Mouse (Mus musculus) lung, postnatal 0 days (tissue): Measurements from ENCODE around the gene 1700080O16Rik. TPM values are rescaled to one million over a fixed set of nuclear protein-coding genes. Genes with fewer than 3 reads are reported as not detected.
A peak's percentile ranks its signal among the peaks of the same experiment; 100 is the strongest.

Source experiments
- ATAC-seq: fragments of 200-750 bp; cut with Nextera tagmentation; 2 replicates; pipeline ENCODE4 v1.8.0; 2017; ENCODE audit warnings: moderate library complexity
- DNase-seq: peaks from one replicate; pipeline ENCODE4 v3.0.0-alpha.2; 2016; ENCODE audit warnings: low spot score
- H3K27ac ChIP-seq: fragments of 300-500 bp; sonication (generic); 2 replicates; pipeline ENCODE4 v1.5.1; 2014; ENCODE audit warnings: antibody characterized with exemption, mild to moderate bottlenecking, low read length, mixed read lengths
- H3K27me3 ChIP-seq: fragments of 300-500 bp; sonication (generic); replicated peaks from 2 replicates; pipeline ENCODE4 v1.6.1; 2014; ENCODE audit warnings: low read length, mixed read lengths; ENCODE audit not compliant: insufficient read depth
- H3K36me3 ChIP-seq: fragments of 300-500 bp; sonication (generic); 2 replicates; pipeline ENCODE4 v1.6.1; 2014; ENCODE audit warnings: low read length, mixed read lengths; ENCODE audit not compliant: insufficient read depth
- H3K4me1 ChIP-seq: fragments of 300-500 bp; sonication (generic); 2 replicates; pipeline ENCODE4 v1.6.1; 2014; ENCODE audit warnings: antibody characterized with exemption, low read depth, low read length, mixed read lengths; ENCODE audit not compliant: insufficient read depth
- H3K4me2 ChIP-seq: fragments of 300-500 bp; sonication (generic); replicated peaks from 2 replicates; pipeline ENCODE4 v1.6.1; 2014; ENCODE audit warnings: low read depth, mild to moderate bottlenecking, low read length, moderate library complexity, mixed read lengths
- H3K4me3 ChIP-seq: fragments of 300-500 bp; sonication (generic); 2 replicates; pipeline ENCODE4 v1.5.1; 2014; ENCODE audit warnings: low read depth, low read length
- H3K9ac ChIP-seq: fragments of 300-500 bp; sonication (generic); replicated peaks from 2 replicates; pipeline ENCODE4 v1.6.1; 2014; ENCODE audit warnings: low read depth, mild to moderate bottlenecking
- H3K9me3 ChIP-seq: fragments of 300-500 bp; sonication (generic); 2 replicates; pipeline ENCODE4 v1.6.1; 2016; ENCODE audit warnings: low read length, mixed read lengths
- CTCF ChIP-seq: IDR thresholded peaks from 2 replicates; pipeline ENCODE4 v1.5.1; 2016; ENCODE audit warnings: antibody characterized with exemption, mild to moderate bottlenecking
- EP300 ChIP-seq: IDR thresholded peaks from 2 replicates; pipeline ENCODE4 v1.6.1; 2016; ENCODE audit warnings: antibody characterized with exemption, mild to moderate bottlenecking, control low read depth
- WGBS: fragments of 180-500 bp; shearing (Covaris S2); extraction: QIAGEN DNeasy Blood & Tissue Kit; methylation state at CpG from one replicate; pipeline ENCODE4 v1.1.7; 2014; 5-methylcytosine and 5-hydroxymethylcytosine counted together
- polyA plus RNA-seq: library from polyadenylated mRNA; unstranded; fragments of >200 nt; fragmentation: Nextera tagmentation; extraction: Ambion mirVana; gene quantifications from 2 replicates; pipeline ENCODE4 v1.2.1, GENCODE M21; 2015

1700080O16Rik gene
- 0.10 TPM in 1 of 2 replicates, not detected in the other for polyA plus RNA-seq

- no peaks in the 10 kb centered on the region for H3K36me3 ChIP-seq
- no peaks in the 10 kb centered on the region for H3K4me1 ChIP-seq
- no peak for DNase-seq
- no peak within 1 kb of the TSS for H3K4me3 ChIP-seq
- 92% methylated on average over 12 of the region's 12 CpGs for WGBS
- H3K27ac ChIP-seq: no peak within 1 kb of the TSS
- no peak within 1 kb of the TSS for H3K4me2 ChIP-seq
- TF ChIP-seq CTCF (no peak), EP300 (no peak)
- no peaks in the 10 kb centered on the region for H3K27me3 ChIP-seq
- H3K9ac ChIP-seq: no peak within 1 kb of the TSS
- H3K9me3 ChIP-seq: no peaks in the 10 kb centered on the region
- no peak for ATAC-seq
Measured at GRCm38 (mm10) chrX:51972672-51973071, at the start of gene 1700080O16Rik. Gene 1700080O16Rik (minus strand): TSS chrX:51972772.

GRCm38 (mm10) chrX:52017660-52018059, 45.1 kb upstream of the 1700080O16Rik start:
- no peak overlapping the region for H3K9ac ChIP-seq
- no peaks in the 10 kb centered on the region for H3K27me3 ChIP-seq
- 44% methylated on average over 5 of the region's 9 CpGs for WGBS
- DNase-seq (no peak), ATAC-seq (no peak)
- no peak overlapping the region for H3K4me2 ChIP-seq
- H3K4me3 ChIP-seq: no peak overlapping the region
- H3K36me3 ChIP-seq: no peaks in the 10 kb centered on the region
- no peaks in the 10 kb centered on the region for H3K9me3 ChIP-seq
- no peaks in the 10 kb centered on the region for H3K4me1 ChIP-seq
- TF ChIP-seq CTCF (no peak), EP300 (no peak)
- no peak overlapping the region for H3K27ac ChIP-seq

GRCm38 (mm10) chrX:52000072-52000471, 27.5 kb upstream of the 1700080O16Rik start:
- H3K4me1 ChIP-seq: no peaks in the 10 kb centered on the region
- WGBS: 66% methylated on average over 5 of the region's 5 CpGs
- DNase-seq: no peak

GRCm38 (mm10) chrX:51999426-51999825, 26.9 kb upstream of the 1700080O16Rik start:
- no peak for TF ChIP-seq EP300
- TF ChIP-seq CTCF: peak; percentile 26
- Histone ChIP-seq H3K4me2 (no peak overlapping the region), H3K4me1 (no peaks in the 10 kb centered on the region), H3K4me3 (no peak overlapping the region), H3K9me3 (no peaks in the 10 kb centered on the region), H3K36me3 (no peaks in the 10 kb centered on the region), H3K27me3 (no peaks in the 10 kb centered on the region), H3K9ac (no peak overlapping the region), H3K27ac (no peak overlapping the region)
- 51% methylated on average over 4 of the region's 4 CpGs for WGBS
- DNase-seq (peak; percentile 23), ATAC-seq (peak; percentile 28)

More at GRCm38 (mm10) chrX:52000072-52000471, 27.5 kb upstream of the 1700080O16Rik start:
- no peaks in the 10 kb centered on the region for H3K27me3 ChIP-seq
- no peak overlapping the region for H3K4me3 ChIP-seq
- no peak overlapping the region for H3K4me2 ChIP-seq
- H3K9ac ChIP-seq: no peak overlapping the region
- no peaks in the 10 kb centered on the region for H3K36me3 ChIP-seq
- no peaks in the 10 kb centered on the region for H3K9me3 ChIP-seq
- H3K27ac ChIP-seq: no peak overlapping the region
- TF ChIP-seq CTCF (no peak), EP300 (no peak)
- ATAC-seq: no peak

GRCm38 (mm10) chrX:51976361-51976760, 3.8 kb upstream of the 1700080O16Rik start:
- ATAC-seq (peak; percentile 32; the same call in 1 of the 2 replicates), DNase-seq (peak; percentile 8)
- WGBS: 37% methylated on average over 4 of the region's 4 CpGs
- no peak overlapping the region for H3K4me2 ChIP-seq
- no peak for TF ChIP-seq CTCF
- TF ChIP-seq EP300: no peak
- H3K4me1 ChIP-seq: no peaks in the 10 kb centered on the region
- no peaks in the 10 kb centered on the region for H3K36me3 ChIP-seq
- H3K27me3 ChIP-seq: no peaks in the 10 kb centered on the region
- no peak overlapping the region for H3K4me3 ChIP-seq
- no peak overlapping the region for H3K9ac ChIP-seq
- no peaks in the 10 kb centered on the region for H3K9me3 ChIP-seq
- no peak overlapping the region for H3K27ac ChIP-seq

- Histone ChIP-seq H3K9ac (no peak overlapping the region), H3K4me1 (no peaks in the 10 kb centered on the region), H3K9me3 (no peaks in the 10 kb centered on the region), H3K27me3 (no peaks in the 10 kb centered on the region), H3K4me3 (no peak overlapping the region), H3K36me3 (no peaks in the 10 kb centered on the region), H3K27ac (no peak overlapping the region), H3K4me2 (no peak overlapping the region)
- no peak for TF ChIP-seq EP300
- ATAC-seq: no peak
- DNase-seq: no peak
Measured at GRCm38 (mm10) chrX:51974618-51975017, 2.0 kb upstream of the 1700080O16Rik start.

GRCm38 (mm10) chrX:51948071-51948470, 24.5 kb downstream of the 1700080O16Rik start:
- no peak for ATAC-seq

More at GRCm38 (mm10) chrX:51948071-51948470, 24.5 kb downstream of the 1700080O16Rik start:
- no peak for TF ChIP-seq CTCF
- no peak for TF ChIP-seq EP300
- Histone ChIP-seq H3K36me3 (no peaks in the 10 kb centered on the region), H3K27me3 (no peaks in the 10 kb centered on the region), H3K4me1 (no peaks in the 10 kb centered on the region), H3K4me3 (no peak overlapping the region), H3K9me3 (no peaks in the 10 kb centered on the region), H3K4me2 (no peak overlapping the region), H3K27ac (no peak overlapping the region), H3K9ac (no peak overlapping the region)
- DNase-seq: peak; percentile 33
- WGBS: 83% methylated on average over 3 of the region's 3 CpGs
